Mouse (Mus musculus): ENCODE data around the gene Fxyd4. TPM values are rescaled to one million over a fixed set of nuclear protein-coding genes. Genes with fewer than 3 reads are reported as not detected.

Gene Fxyd4
- polyA plus RNA-seq (2014; fragmentation: Nextera tagmentation; extraction: Ambion mirVana), result 0.76 and 2.4 TPM in 2 replicates

DNA sequence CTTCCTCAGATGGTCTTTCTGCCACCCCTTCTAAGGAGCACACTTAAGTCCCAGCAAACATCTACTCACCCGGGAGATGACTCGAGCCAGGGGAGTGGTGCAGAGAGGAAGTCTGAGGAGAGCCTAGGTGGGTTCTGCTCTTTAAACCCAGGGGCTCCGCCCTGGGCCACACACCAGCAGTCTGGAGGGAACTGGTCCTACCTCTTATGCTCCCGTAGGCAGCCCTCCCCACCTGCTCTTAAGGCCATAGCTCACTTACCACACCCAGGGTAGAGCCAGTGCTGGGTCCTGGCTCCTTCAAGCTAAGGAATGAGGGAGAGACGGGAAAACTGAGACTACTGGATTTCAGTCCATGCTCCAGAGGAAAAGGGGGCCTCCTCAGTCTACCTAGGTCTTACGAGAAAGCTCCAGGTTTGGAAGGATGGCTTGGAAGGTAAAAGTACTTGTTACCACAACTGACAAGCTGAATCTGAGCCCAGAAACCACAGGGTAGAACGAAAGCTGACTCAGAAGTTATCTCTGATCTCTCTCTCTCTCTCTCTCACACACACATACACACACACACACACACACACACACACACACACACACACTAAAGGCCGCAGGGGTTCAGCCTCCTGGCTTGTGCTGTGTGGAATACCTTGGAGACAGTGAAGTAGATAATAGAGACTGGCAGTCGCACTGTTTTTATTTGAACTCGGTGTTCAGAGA is at the start of gene Fxyd4:
TSS of gene Fxyd4 (minus strand) at position 471 of the 711 bp plus-strand sequence.
- no peaks in the 10 kb centered on the region for H3K27me3 ChIP-seq (ENCODE audit: control insufficient read depth, insufficient read depth, low read length)
- H3K36me3 ChIP-seq (ENCODE audit: control insufficient read depth, insufficient read depth, low read length), result no peaks in the 10 kb centered on the region
- H3K27ac ChIP-seq (ENCODE audit: low read depth, low read length), result no peak within 1 kb of the TSS
- H3K4me3 ChIP-seq (ENCODE audit: low read depth, low read length), result no peak within 1 kb of the TSS
- no peaks in the 10 kb centered on the region for H3K9me3 ChIP-seq (replicated peaks; ENCODE audit: control insufficient read depth, low read length)
- H3K9ac ChIP-seq (ENCODE audit: low read depth, low read length), result no peak within 1 kb of the TSS
- H3K4me2 ChIP-seq, result no peak within 1 kb of the TSS
- ATAC-seq (replicated peaks; ENCODE audit: insufficient number of reproducible peaks, low FRiP score, low TSS enrichment), result no peak
- WGBS (ENCODE audit: insufficient replicate concordance), result 65% methylated on average over 10 of the region's 10 CpGs
- peaks cover 2% of the 10 kb centered on the region; the same call in 1 of the 2 replicates for H3K4me1 ChIP-seq (ENCODE audit: control insufficient read depth, insufficient read depth, low read length)

DNA sequence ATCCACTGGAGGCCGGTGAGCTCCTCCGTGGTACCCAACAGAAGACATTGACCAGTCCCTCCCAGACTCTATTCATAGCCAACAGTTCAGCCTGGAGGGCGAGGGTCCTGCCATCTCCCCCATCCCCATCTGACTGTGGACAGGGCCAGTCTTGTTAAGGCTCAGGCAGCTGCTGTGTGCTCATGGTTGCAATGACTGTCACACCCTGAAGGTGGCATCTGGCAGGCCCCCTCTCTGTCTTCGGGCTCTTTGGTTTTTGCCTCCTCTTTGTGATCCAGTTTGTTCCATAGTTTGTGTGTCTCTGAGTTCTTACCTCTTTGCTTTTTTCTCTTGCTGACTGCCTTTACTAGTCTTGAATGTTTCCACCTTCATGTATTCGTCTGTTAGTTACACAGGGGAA is 49.7 kb upstream of the Fxyd4 start:
- 50% methylated on average over 5 of the region's 5 CpGs for WGBS (ENCODE audit: insufficient replicate concordance)
- ATAC-seq (replicated peaks; ENCODE audit: insufficient number of reproducible peaks, low FRiP score, low TSS enrichment), result no peak
- Histone ChIP-seq H3K4me3 (ENCODE audit: low read depth, low read length) (no peak overlapping the region), H3K27ac (ENCODE audit: low read depth, low read length) (no peak overlapping the region), H3K36me3 (ENCODE audit: control insufficient read depth, insufficient read depth, low read length) (no peaks in the 10 kb centered on the region), H3K4me2 (no peak overlapping the region), H3K27me3 (ENCODE audit: control insufficient read depth, insufficient read depth, low read length) (no peaks in the 10 kb centered on the region), H3K9me3 (replicated peaks; ENCODE audit: control insufficient read depth, low read length) (no peaks in the 10 kb centered on the region), H3K4me1 (ENCODE audit: control insufficient read depth, insufficient read depth, low read length) (no peaks in the 10 kb centered on the region), H3K9ac (ENCODE audit: low read depth, low read length) (no peak overlapping the region)

DNA sequence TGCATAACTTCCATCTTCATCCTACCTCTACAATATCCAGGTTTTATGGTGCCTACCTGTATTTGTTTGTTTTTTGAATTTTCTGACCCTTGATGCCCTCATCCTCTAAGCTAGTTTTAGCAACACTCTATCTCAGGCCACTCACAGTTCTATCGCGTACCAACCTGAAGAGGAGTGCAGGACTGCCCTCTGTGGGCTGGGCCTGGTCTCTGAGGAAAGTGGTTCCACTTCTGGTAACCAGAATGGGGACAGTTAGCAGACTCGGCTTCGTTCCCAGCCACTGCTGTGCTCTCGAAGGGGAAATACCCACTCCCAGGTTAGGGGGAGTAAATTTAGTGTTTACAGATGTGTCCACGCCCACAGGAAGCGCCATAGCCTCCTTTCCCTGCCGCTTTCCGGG is 29.2 kb upstream of the Fxyd4 start:
- Histone ChIP-seq H3K9me3 (replicated peaks; ENCODE audit: control insufficient read depth, low read length) (no peaks in the 10 kb centered on the region), H3K4me2 (peak overlapping the region; percentile 39), H3K27ac (ENCODE audit: low read depth, low read length) (no peak overlapping the region), H3K36me3 (ENCODE audit: control insufficient read depth, insufficient read depth, low read length) (no peaks in the 10 kb centered on the region), H3K9ac (ENCODE audit: low read depth, low read length) (no peak overlapping the region), H3K27me3 (ENCODE audit: control insufficient read depth, insufficient read depth, low read length) (no peaks in the 10 kb centered on the region), H3K4me1 (ENCODE audit: control insufficient read depth, insufficient read depth, low read length) (peaks cover 11% of the 10 kb centered on the region), H3K4me3 (ENCODE audit: low read depth, low read length) (no peak overlapping the region)
- no peak for ATAC-seq (replicated peaks; ENCODE audit: insufficient number of reproducible peaks, low FRiP score, low TSS enrichment)
- WGBS (ENCODE audit: insufficient replicate concordance), result 26% methylated on average over 9 of the region's 9 CpGs

DNA sequence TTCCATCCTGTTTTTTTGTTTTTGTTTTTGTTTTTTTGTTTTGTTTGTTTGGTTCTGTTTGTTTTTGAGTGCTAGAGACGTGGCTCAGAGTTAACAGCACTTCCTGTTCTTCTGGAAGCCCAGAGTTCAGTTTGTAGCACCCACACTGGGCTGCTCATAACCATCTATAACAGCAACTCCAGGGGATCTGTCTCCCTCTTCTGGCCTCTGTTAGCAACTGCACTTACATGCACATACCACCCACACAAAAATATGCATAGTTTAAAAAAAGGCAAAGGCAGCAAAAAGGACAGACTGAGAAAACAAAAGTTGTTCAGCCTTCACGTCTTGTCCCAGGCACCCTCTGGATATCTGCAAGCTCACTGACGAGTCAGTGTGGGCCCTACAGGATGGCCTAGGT is 25.7 kb upstream of the Fxyd4 start:
- Histone ChIP-seq H3K27ac (ENCODE audit: low read depth, low read length) (no peak overlapping the region), H3K4me1 (ENCODE audit: control insufficient read depth, insufficient read depth, low read length) (peaks cover 11% of the 10 kb centered on the region), H3K4me3 (ENCODE audit: low read depth, low read length) (no peak overlapping the region), H3K9me3 (replicated peaks; ENCODE audit: control insufficient read depth, low read length) (no peaks in the 10 kb centered on the region), H3K9ac (ENCODE audit: low read depth, low read length) (no peak overlapping the region), H3K36me3 (ENCODE audit: control insufficient read depth, insufficient read depth, low read length) (no peaks in the 10 kb centered on the region), H3K4me2 (no peak overlapping the region), H3K27me3 (ENCODE audit: control insufficient read depth, insufficient read depth, low read length) (no peaks in the 10 kb centered on the region)
- no peak for ATAC-seq (replicated peaks; ENCODE audit: insufficient number of reproducible peaks, low FRiP score, low TSS enrichment)
- 74% methylated on average over 3 of the region's 3 CpGs for WGBS (ENCODE audit: insufficient replicate concordance)

DNA sequence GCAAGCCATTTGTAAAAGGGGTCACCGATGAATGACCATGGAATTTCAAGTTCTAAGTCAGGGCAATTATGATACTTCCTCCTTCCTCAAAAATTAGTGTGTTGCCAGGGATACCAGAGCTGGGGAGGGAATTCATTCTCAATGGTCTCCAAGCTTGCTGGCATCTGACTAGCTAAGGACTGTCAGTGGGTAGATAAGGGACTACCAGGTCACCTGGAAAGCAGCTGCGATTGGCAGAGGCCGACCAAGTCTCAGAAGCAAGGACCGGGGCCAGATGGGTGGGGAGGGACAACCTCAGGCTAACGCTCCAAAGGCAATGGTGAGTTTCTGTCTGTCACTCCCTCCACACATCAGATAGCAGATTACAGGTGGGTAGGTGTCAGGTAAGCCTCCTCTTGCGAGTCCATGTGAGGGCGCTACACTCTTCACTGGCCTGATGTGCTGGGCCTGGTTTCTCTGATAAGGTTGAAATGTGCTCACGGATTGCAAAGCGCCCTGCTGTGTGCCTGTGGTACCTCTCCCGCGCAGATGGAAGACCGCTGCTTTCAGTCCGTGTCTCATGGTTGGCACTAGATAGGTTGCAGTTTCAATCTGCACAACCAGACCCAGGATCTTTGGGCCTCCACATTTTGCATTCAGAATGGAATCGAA is 19.5 kb upstream of the Fxyd4 start:
- Histone ChIP-seq H3K4me3 (ENCODE audit: low read depth, low read length) (no peak overlapping the region), H3K4me1 (ENCODE audit: control insufficient read depth, insufficient read depth, low read length) (no peaks in the 10 kb centered on the region), H3K36me3 (ENCODE audit: control insufficient read depth, insufficient read depth, low read length) (no peaks in the 10 kb centered on the region), H3K27ac (ENCODE audit: low read depth, low read length) (no peak overlapping the region), H3K9me3 (replicated peaks; ENCODE audit: control insufficient read depth, low read length) (no peaks in the 10 kb centered on the region), H3K27me3 (ENCODE audit: control insufficient read depth, insufficient read depth, low read length) (no peaks in the 10 kb centered on the region), H3K4me2 (peak overlapping the region; percentile 42), H3K9ac (ENCODE audit: low read depth, low read length) (no peak overlapping the region)
- no peak for ATAC-seq (replicated peaks; ENCODE audit: insufficient number of reproducible peaks, low FRiP score, low TSS enrichment)
- WGBS (ENCODE audit: insufficient replicate concordance), result 17% methylated on average over 14 of the region's 14 CpGs

DNA sequence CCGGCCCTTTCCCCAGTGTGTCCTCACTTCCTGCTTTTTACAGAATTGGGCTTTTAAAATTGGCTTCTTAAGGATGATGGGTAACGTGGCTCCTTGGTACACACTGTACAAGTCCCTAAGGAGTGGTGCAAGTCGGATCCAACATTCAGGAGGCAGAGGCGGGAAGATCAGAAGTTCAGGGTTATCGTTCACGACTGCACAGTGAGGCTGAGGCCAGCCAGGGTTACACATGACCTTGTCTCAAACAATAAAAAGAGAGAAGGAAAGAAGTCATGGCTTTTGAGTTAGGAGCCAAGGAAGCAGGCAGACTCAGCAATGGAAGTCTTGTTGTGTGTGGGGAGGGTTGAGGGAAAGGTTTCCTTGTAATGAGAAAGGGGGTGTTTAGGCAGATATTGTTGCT is 18.7 kb upstream of the Fxyd4 start:
- no peak overlapping the region for H3K27ac ChIP-seq (ENCODE audit: low read depth, low read length)
- no peak overlapping the region for H3K4me2 ChIP-seq
- WGBS (ENCODE audit: insufficient replicate concordance), result 64% methylated on average over 6 of the region's 6 CpGs
- no peak for ATAC-seq (replicated peaks; ENCODE audit: insufficient number of reproducible peaks, low FRiP score, low TSS enrichment)
- no peaks in the 10 kb centered on the region for H3K36me3 ChIP-seq (ENCODE audit: control insufficient read depth, insufficient read depth, low read length)
- no peaks in the 10 kb centered on the region for H3K9me3 ChIP-seq (replicated peaks; ENCODE audit: control insufficient read depth, low read length)
- no peak overlapping the region for H3K4me3 ChIP-seq (ENCODE audit: low read depth, low read length)
- no peak overlapping the region for H3K9ac ChIP-seq (ENCODE audit: low read depth, low read length)
- H3K4me1 ChIP-seq (ENCODE audit: control insufficient read depth, insufficient read depth, low read length), result no peaks in the 10 kb centered on the region
- no peaks in the 10 kb centered on the region for H3K27me3 ChIP-seq (ENCODE audit: control insufficient read depth, insufficient read depth, low read length)

DNA sequence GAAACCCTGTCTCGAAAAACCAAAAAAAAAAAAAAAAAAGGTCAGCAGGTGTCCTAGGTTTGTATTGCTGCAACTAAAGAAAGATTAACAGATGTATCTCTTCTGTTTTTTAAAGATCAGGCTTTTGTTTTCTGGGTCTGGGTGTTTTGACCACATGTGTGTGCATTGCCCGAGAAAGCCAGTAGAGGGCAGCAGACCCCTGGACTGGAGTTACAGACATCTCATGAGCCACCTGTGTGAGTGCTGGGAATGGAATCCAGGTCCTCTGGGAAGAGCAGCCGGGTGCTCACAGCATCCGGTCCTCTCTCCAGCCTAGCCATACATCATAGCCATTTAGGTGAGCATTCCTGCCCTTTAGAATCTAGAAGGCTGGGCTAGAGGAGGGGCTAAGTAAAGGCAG is 14.8 kb upstream of the Fxyd4 start:
- Histone ChIP-seq H3K4me3 (ENCODE audit: low read depth, low read length) (no peak overlapping the region), H3K27ac (ENCODE audit: low read depth, low read length) (no peak overlapping the region), H3K9me3 (replicated peaks; ENCODE audit: control insufficient read depth, low read length) (no peaks in the 10 kb centered on the region), H3K4me1 (ENCODE audit: control insufficient read depth, insufficient read depth, low read length) (no peaks in the 10 kb centered on the region), H3K36me3 (ENCODE audit: control insufficient read depth, insufficient read depth, low read length) (no peaks in the 10 kb centered on the region), H3K4me2 (no peak overlapping the region), H3K27me3 (ENCODE audit: control insufficient read depth, insufficient read depth, low read length) (no peaks in the 10 kb centered on the region), H3K9ac (ENCODE audit: low read depth, low read length) (no peak overlapping the region)
- 74% methylated on average over 4 of the region's 4 CpGs for WGBS (ENCODE audit: insufficient replicate concordance)
- ATAC-seq (replicated peaks; ENCODE audit: insufficient number of reproducible peaks, low FRiP score, low TSS enrichment), result no peak

DNA sequence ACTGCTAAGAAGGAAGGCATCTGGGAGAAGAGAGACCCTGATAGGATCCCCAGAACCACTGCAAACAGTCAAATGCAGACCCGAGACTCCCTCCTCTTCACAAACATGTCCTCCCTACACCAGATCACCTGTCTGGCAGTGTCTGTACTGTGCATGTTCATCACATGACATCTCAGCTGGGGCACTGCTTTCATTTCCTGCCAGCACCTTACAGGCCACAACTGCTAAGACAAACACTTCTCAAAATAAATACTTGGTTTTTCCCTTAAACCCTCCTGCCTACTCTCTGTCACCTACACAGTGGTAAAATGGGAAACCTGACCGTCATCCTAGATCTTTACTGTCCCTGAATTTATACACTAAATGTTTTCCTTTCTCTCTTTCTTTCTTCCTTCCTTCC is 6.4 kb upstream of the Fxyd4 start:
- no peak for ATAC-seq (replicated peaks; ENCODE audit: insufficient number of reproducible peaks, low FRiP score, low TSS enrichment)
- no peaks in the 10 kb centered on the region for H3K4me1 ChIP-seq (ENCODE audit: control insufficient read depth, insufficient read depth, low read length)
- no peak overlapping the region for H3K27ac ChIP-seq (ENCODE audit: low read depth, low read length)
- no peaks in the 10 kb centered on the region for H3K36me3 ChIP-seq (ENCODE audit: control insufficient read depth, insufficient read depth, low read length)
- WGBS (ENCODE audit: insufficient replicate concordance), result 64% methylated on average over 2 of the region's 2 CpGs
- H3K4me2 ChIP-seq, result no peak overlapping the region
- H3K9ac ChIP-seq (ENCODE audit: low read depth, low read length), result no peak overlapping the region
- H3K27me3 ChIP-seq (ENCODE audit: control insufficient read depth, insufficient read depth, low read length), result no peaks in the 10 kb centered on the region
- H3K9me3 ChIP-seq (replicated peaks; ENCODE audit: control insufficient read depth, low read length), result no peaks in the 10 kb centered on the region
- H3K4me3 ChIP-seq (ENCODE audit: low read depth, low read length), result no peak overlapping the region

DNA sequence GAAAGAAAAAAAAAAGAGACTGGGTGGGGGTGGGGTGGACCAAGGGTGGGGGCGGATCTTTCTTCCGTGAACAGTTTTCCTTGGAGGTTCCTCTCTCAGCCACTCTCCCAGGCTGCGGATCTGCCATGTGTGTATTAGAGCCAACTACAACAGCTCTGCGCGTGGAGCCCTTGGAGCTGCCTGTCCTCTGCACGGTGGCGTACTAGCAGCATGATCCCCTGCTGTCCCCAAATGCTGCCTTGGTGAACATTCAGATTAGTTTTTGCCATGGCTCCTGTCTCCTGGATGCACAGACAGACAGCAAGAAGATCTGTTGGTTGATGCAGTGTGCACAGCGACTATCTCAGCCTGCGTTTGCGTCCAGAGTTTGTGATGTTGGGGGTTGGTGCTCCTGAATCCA is 5.3 kb upstream of the Fxyd4 start:
- no peaks in the 10 kb centered on the region for H3K4me1 ChIP-seq (ENCODE audit: control insufficient read depth, insufficient read depth, low read length)
- H3K36me3 ChIP-seq (ENCODE audit: control insufficient read depth, insufficient read depth, low read length), result no peaks in the 10 kb centered on the region
- H3K4me3 ChIP-seq (ENCODE audit: low read depth, low read length), result no peak overlapping the region
- no peak overlapping the region for H3K4me2 ChIP-seq
- no peaks in the 10 kb centered on the region for H3K9me3 ChIP-seq (replicated peaks; ENCODE audit: control insufficient read depth, low read length)
- H3K9ac ChIP-seq (ENCODE audit: low read depth, low read length), result no peak overlapping the region
- no peaks in the 10 kb centered on the region for H3K27me3 ChIP-seq (ENCODE audit: control insufficient read depth, insufficient read depth, low read length)
- H3K27ac ChIP-seq (ENCODE audit: low read depth, low read length), result no peak overlapping the region
- WGBS (ENCODE audit: insufficient replicate concordance), result 61% methylated on average over 10 of the region's 10 CpGs
- ATAC-seq (replicated peaks; ENCODE audit: insufficient number of reproducible peaks, low FRiP score, low TSS enrichment), result no peak
